Mouse (Mus musculus) gonadal fat pad, adult 2 months (tissue): Measurements from ENCODE around the gene Bcl2a1b. TPM values are rescaled to one million over a fixed set of nuclear protein-coding genes. Genes with fewer than 3 reads are reported as not detected.
"Not testable (repeated sequence)": the region's sequence is repeated elsewhere in the genome, so short reads cannot be mapped to it uniquely, and the experiment has no call there.

ENCODE experiments used
- DNase-seq: peaks from one replicate; pipeline ENCODE4 v3.0.0-alpha.2; 2012; ENCODE audit warnings: low read depth
- polyA plus RNA-seq: library from polyadenylated mRNA; depleted of rRNA; stranded (reverse); fragments of >200 nt; gene quantifications from 2 replicates; pipeline ENCODE4 v1.2.3, GENCODE M21; 2012; rRNA removed

The Bcl2a1b gene
- polyA plus RNA-seq, 1 experiment, result 4.0 TPM

DNA sequence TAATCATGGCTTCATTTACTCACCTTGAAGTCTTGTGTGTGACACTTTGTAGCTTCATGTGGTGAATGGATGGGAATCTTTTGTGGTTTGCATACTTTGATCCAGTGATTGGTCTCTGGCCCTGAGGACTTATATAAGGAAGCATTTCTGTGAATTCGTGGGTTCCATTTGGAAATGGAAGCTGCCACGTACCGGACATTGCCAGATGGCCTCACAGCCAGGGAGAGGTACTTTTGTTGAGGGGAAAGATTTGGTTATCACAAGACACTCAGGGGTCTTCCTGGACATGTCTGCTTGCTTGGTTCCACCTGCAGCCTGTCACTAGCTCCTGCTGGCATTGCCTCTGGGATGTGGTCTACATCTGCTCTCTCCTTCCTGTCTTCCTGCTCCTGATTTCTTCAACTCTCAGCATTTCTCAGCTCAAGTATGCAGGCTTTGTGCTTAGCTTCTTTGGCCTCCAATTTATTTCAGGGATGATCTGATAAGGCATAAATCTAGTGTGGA lies 41.6 kb downstream of the Bcl2a1b start:
- not testable (repeated sequence) for DNase-seq

- DNase-seq, result no peak
Measured at GRCm38 (mm10) chr9:89253400-89253799, 54.4 kb downstream of the Bcl2a1b start.

- no peak for DNase-seq
Measured at GRCm38 (mm10) chr9:89256556-89257335, 57.7 kb downstream of the Bcl2a1b start.

Other genes starting within 250 kb of the Bcl2a1b start
- gene Bcl2a1a, start 242.3 kb upstream of the Bcl2a1b start, polyA plus RNA-seq, result 0.77 and 1.1 TPM in 2 replicates
- not detected in 2 replicates for gene Trim43b, start 106.4 kb upstream of the Bcl2a1b start, polyA plus RNA-seq
- not detected in 2 replicates for gene Gm29094, start 170 bp downstream of the Bcl2a1b start, polyA plus RNA-seq
- gene Mthfs, start 11.5 kb downstream of the Bcl2a1b start, polyA plus RNA-seq, result 9.2 and 10.8 TPM in 2 replicates